Mouse (Mus musculus) embryonic facial prominence, embryonic 15.5 days (tissue): ENCODE data around the gene Depdc7. TPM values are rescaled to one million over a fixed set of nuclear protein-coding genes. Genes with fewer than 3 reads are reported as not detected.
A peak's percentile ranks its signal among the peaks of the same experiment; 100 is the strongest.

Experiments
- ATAC-seq: fragments of 200-750 bp; cut with Nextera tagmentation; 2 replicates; pipeline ENCODE4 v1.8.0; 2017; ENCODE audit warnings: low read depth, moderate TSS enrichment; ENCODE audit not compliant: insufficient number of reproducible peaks, low FRiP score, low TSS enrichment
- H3K27ac ChIP-seq: fragments of 300-500 bp; sonication (generic); replicated peaks from 2 replicates; pipeline ENCODE4 v1.5.1; 2015; ENCODE audit warnings: mild to moderate bottlenecking, inconsistent platforms
- H3K27me3 ChIP-seq: fragments of 300-500 bp; sonication (generic); 2 replicates; pipeline ENCODE4 v1.6.1; 2015; ENCODE audit warnings: inconsistent platforms
- H3K36me3 ChIP-seq: fragments of 300-500 bp; sonication (generic); 2 replicates; pipeline ENCODE4 v1.6.1; 2015; ENCODE audit warnings: mild to moderate bottlenecking, inconsistent platforms
- H3K4me1 ChIP-seq: fragments of 300-500 bp; sonication (generic); 2 replicates; pipeline ENCODE4 v1.6.1; 2015; ENCODE audit warnings: inconsistent platforms
- H3K4me2 ChIP-seq: fragments of 300-500 bp; sonication (generic); replicated peaks from 2 replicates; pipeline ENCODE4 v1.6.1; 2015; ENCODE audit warnings: mild to moderate bottlenecking, inconsistent platforms
- H3K4me3 ChIP-seq: fragments of 300-500 bp; sonication (generic); replicated peaks from 2 replicates; pipeline ENCODE4 v1.5.1; 2015; ENCODE audit warnings: mild to moderate bottlenecking, inconsistent platforms
- H3K9ac ChIP-seq: fragments of 300-500 bp; sonication (generic); 2 replicates; pipeline ENCODE4 v1.6.1; 2015; ENCODE audit warnings: inconsistent platforms
- H3K9me3 ChIP-seq: fragments of 300-500 bp; sonication (generic); replicated peaks from 2 replicates; pipeline ENCODE4 v1.6.1; 2016; ENCODE audit warnings: inconsistent platforms
- WGBS: fragments of 180-500 bp; shearing (Covaris S2); methylation state at CpG from one replicate; pipeline ENCODE4 v1.1.7; 2015; 5-methylcytosine and 5-hydroxymethylcytosine counted together
- polyA plus RNA-seq: library from polyadenylated mRNA; unstranded; fragments of >200 nt; fragmentation: Nextera tagmentation; extraction: Ambion mirVana; gene quantifications from 2 replicates; pipeline ENCODE4 v1.2.1, GENCODE M21; 2015

Gene Depdc7
- polyA plus RNA-seq, 1 experiment from 2014 or later, result 7.7 TPM

- no peak overlapping the region for H3K4me2 ChIP-seq
- H3K27ac ChIP-seq, result no peak overlapping the region
- H3K9ac ChIP-seq, result no peak overlapping the region
- H3K36me3 ChIP-seq, result peaks cover 11% of the 10 kb centered on the region
- 74% methylated on average over 3 of the region's 3 CpGs for WGBS
- H3K9me3 ChIP-seq, result no peaks in the 10 kb centered on the region
- H3K27me3 ChIP-seq, result no peaks in the 10 kb centered on the region
- H3K4me1 ChIP-seq, result no peaks in the 10 kb centered on the region
- no peak overlapping the region for H3K4me3 ChIP-seq
- no peak for ATAC-seq
These were observed 54.4 kb downstream of the Depdc7 start for GRCm38 (mm10) chr2:104688321-104688720.

- Histone ChIP-seq H3K4me3 (no peak overlapping the region), H3K9me3 (no peaks in the 10 kb centered on the region), H3K27me3 (no peaks in the 10 kb centered on the region), H3K9ac (no peak overlapping the region), H3K4me1 (no peaks in the 10 kb centered on the region), H3K27ac (no peak overlapping the region), H3K4me2 (no peak overlapping the region), H3K36me3 (peaks cover 16% of the 10 kb centered on the region)
- 64% methylated on average over 3 of the region's 3 CpGs for WGBS
- ATAC-seq, result no peak
These were observed 55.4 kb downstream of the Depdc7 start for GRCm38 (mm10) chr2:104687261-104687660.

GRCm38 (mm10) chr2:104685418-104685817 lies 57.3 kb downstream of the Depdc7 start:
- H3K27me3 ChIP-seq, result no peaks in the 10 kb centered on the region
- H3K36me3 ChIP-seq, result peaks cover 16% of the 10 kb centered on the region
- peak; percentile 77 for ATAC-seq
- H3K9me3 ChIP-seq, result no peaks in the 10 kb centered on the region
- no peak overlapping the region for H3K27ac ChIP-seq
- no peak overlapping the region for H3K4me2 ChIP-seq
- no peaks in the 10 kb centered on the region for H3K4me1 ChIP-seq
- WGBS, result 7% methylated on average over 13 of the region's 13 CpGs
- no peak overlapping the region for H3K9ac ChIP-seq
- H3K4me3 ChIP-seq, result no peak overlapping the region

GRCm38 (mm10) chr2:104684771-104685170 lies 57.9 kb downstream of the Depdc7 start:
- Histone ChIP-seq H3K27ac (no peak overlapping the region), H3K36me3 (peaks cover 16% of the 10 kb centered on the region), H3K27me3 (no peaks in the 10 kb centered on the region), H3K9me3 (no peaks in the 10 kb centered on the region), H3K9ac (no peak overlapping the region), H3K4me3 (no peak overlapping the region), H3K4me2 (no peak overlapping the region), H3K4me1 (no peaks in the 10 kb centered on the region)
- WGBS, result 81% methylated on average over 4 of the region's 4 CpGs
- no peak for ATAC-seq

GRCm38 (mm10) chr2:104677326-104677725 lies 65.4 kb downstream of the Depdc7 start:
- Histone ChIP-seq H3K36me3 (peaks cover 6% of the 10 kb centered on the region), H3K27ac (no peak overlapping the region), H3K4me2 (no peak overlapping the region), H3K4me3 (no peak overlapping the region), H3K9ac (no peak overlapping the region), H3K4me1 (no peaks in the 10 kb centered on the region), H3K27me3 (no peaks in the 10 kb centered on the region), H3K9me3 (no peaks in the 10 kb centered on the region)
- WGBS, result 59% methylated on average over 3 of the region's 3 CpGs
- ATAC-seq, result no peak

Other genes starting within 250 kb of the Depdc7 start
- gene Hipk3, start 248.4 kb downstream of the Depdc7 start, polyA plus RNA-seq, result 17.5 and 18.5 TPM in 2 replicates
- gene Cstf3, start 152.4 kb downstream of the Depdc7 start, polyA plus RNA-seq, result 64.5 and 65.2 TPM in 2 replicates
- 39.2 and 41.4 TPM in 2 replicates for gene Tcp11l1, start 30.7 kb downstream of the Depdc7 start, polyA plus RNA-seq
- 0.24 TPM in 1 of 2 replicates, not detected in the other for gene Pin1rt1, start 26.5 kb downstream of the Depdc7 start, polyA plus RNA-seq
- 10.1 and 10.7 TPM in 2 replicates for gene Qser1, start 73.9 kb upstream of the Depdc7 start, polyA plus RNA-seq
- 7.0 and 7.4 TPM in 2 replicates for gene Prrg4, start 107.0 kb upstream of the Depdc7 start, polyA plus RNA-seq
- 5.4 and 6.7 TPM in 2 replicates for gene Ccdc73, start 124.9 kb upstream of the Depdc7 start, polyA plus RNA-seq